Mouse (Mus musculus) heart, postnatal 0 days (tissue): ENCODE data around the gene Vcl.

ENCODE experiments used
- CTCF ChIP-seq: IDR thresholded peaks from 2 replicates; pipeline ENCODE4 v1.5.1; 2016; ENCODE audit warnings: antibody characterized with exemption, control low read depth, low read depth
- EP300 ChIP-seq: IDR thresholded peaks from 2 replicates; pipeline ENCODE4 v1.6.1; 2016; ENCODE audit warnings: antibody characterized with exemption, low read depth

- TF ChIP-seq CTCF (no peak), EP300 (peak; percentile 98)
Measured at GRCm38 (mm10) chr14:21052112-21052780, 123.0 kb downstream of the Vcl start, which contains the start of the genes Ap3m1 and Adk.
